Mouse (Mus musculus) olfactory bulb, adult 2 months (tissue): Measurements from ENCODE around the gene Cwc25. TPM values are rescaled to one million over a fixed set of nuclear protein-coding genes. Genes with fewer than 3 reads are reported as not detected.
A peak's percentile ranks its signal among the peaks of the same experiment; 100 is the strongest.
"Not testable (repeated sequence)": the region's sequence is repeated elsewhere in the genome, so short reads cannot be mapped to it uniquely, and the experiment has no call there.

Experiments
- H3K27ac ChIP-seq: fragments of 200-500 bp; 2 replicates; pipeline ENCODE4 v1.5.1; 2012; ENCODE audit warnings: low read depth, low read length; ENCODE audit not compliant: insufficient read depth
- H3K4me1 ChIP-seq: fragments of 200-500 bp; 2 replicates; pipeline ENCODE4 v1.6.1; 2012; ENCODE audit warnings: low read length; ENCODE audit not compliant: control insufficient read depth, insufficient read depth
- H3K4me3 ChIP-seq: fragments of 200-500 bp; 2 replicates; pipeline ENCODE4 v1.5.1; 2012; ENCODE audit warnings: mild to moderate bottlenecking, low read depth, low read length, moderate library complexity; ENCODE audit not compliant: insufficient read depth
- CTCF ChIP-seq: fragments of 200-500 bp; IDR thresholded peaks from 2 replicates; pipeline ENCODE4 v1.5.1; 2012; ENCODE audit warnings: low read depth, mild to moderate bottlenecking, low read length, moderate library complexity; ENCODE audit not compliant: insufficient read depth
- POLR2A ChIP-seq: fragments of 200-500 bp; IDR thresholded peaks from 2 replicates; pipeline ENCODE4 v1.6.1; 2012; ENCODE audit warnings: mild to moderate bottlenecking, low read depth, low read length, moderate library complexity; ENCODE audit not compliant: insufficient read depth
- WGBS: fragments of 180-500 bp; shearing (Covaris S2); methylation state at CpG from one replicate; pipeline ENCODE4 v1.1.7; 2018; 5-methylcytosine and 5-hydroxymethylcytosine counted together
- polyA plus RNA-seq: library from polyadenylated mRNA; stranded (reverse); fragments of >200 nt; gene quantifications from 2 replicates; pipeline ENCODE4 v1.2.4, GENCODE M21; 2012; ENCODE audit warnings: low replicate concordance; ENCODE audit not compliant: missing spikeins, insufficient read depth, insufficient read length

The Cwc25 gene
- polyA plus RNA-seq, 1 experiment = not detected

DNA sequence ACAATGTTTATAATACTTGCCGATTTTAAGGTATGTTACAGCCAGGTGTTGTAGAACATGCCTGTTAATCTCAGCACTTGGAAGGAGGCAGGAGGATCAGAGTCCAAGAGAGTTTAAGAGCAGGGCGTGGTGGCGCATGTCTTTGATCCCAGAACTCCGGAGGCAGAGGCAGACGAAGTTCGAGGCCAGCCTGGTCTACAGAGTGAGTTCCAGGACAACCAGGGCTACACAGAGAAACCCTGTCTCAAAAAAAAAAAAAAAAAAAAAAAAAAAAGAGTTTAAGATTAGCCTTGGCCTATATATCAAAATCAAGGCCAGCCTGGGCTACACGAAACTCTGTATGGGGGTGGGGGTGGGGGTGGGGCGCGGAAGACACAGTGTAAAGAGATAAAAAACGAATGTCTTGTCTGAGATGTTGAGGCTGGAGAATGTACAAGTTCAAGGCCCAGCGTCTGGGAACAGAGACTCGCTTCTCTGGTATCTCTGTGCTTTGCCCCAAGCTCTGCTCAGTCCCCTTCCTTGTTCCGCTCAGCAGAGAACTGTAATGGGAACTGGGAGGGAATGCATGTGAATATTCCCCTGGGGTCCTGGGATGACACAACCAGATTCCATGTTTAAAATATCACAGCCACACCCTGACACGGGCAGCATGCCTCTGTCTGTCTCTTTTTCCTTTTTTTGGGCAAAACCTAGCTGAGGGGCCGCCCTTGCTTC, 31.2 kb upstream of the Cwc25 start:
- 71% methylated on average over 15 of the region's 15 CpGs for WGBS
- TF ChIP-seq CTCF = no peak
- TF ChIP-seq POLR2A = no peak
- Histone ChIP-seq H3K4me1 (peaks cover 15% of the 10 kb centered on the region), H3K27ac (no peak overlapping the region), H3K4me3 (no peak overlapping the region)

DNA sequence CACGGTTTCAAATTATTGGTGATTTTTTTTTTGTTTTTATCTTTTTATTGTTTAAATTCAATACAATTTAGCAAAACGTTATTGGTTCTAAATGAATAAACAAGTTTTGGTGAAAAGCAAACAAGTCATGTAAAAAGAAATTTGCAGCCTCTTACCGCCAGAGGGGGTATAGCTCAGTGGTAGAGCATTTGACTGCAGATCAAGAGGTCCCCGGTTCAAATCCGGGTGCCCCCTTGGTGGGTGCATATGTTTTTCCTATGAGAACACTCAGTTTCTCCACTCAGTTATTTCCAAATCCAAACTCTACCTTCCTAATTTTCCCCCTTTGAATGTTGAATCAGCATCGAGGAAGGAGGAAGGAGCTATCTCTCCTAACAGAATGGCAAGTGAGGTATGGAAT, 30.6 kb upstream of the Cwc25 start:
- peaks cover 14% of the 10 kb centered on the region for H3K4me1 ChIP-seq
- H3K27ac ChIP-seq = no peak overlapping the region
- TF ChIP-seq POLR2A = no peak
- TF ChIP-seq CTCF = no peak
- under 1% methylated on average over 6 of the region's 6 CpGs for WGBS
- H3K4me3 ChIP-seq = no peak overlapping the region

DNA sequence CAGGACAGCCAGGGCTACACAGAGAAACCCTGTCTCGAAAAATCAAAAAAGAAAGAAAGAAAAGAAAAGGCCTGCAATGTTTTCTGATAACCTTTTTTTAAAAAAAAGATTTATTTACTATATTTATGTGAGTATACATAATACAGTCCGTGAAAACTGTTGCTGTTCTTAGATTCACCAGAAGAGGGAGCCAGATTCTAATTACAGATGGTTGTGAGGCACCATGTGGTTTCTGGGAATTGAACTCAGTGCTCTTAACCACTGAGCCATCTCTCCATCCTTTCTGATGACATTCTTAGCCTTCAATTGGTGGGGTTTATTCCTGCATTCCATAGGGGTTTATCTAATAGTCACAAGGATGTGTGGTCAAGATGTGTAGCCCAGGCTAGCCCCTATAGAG, 26.8 kb upstream of the Cwc25 start:
- no peaks in the 10 kb centered on the region for H3K4me1 ChIP-seq
- no peak overlapping the region for H3K27ac ChIP-seq
- no peak for TF ChIP-seq POLR2A
- no peak for TF ChIP-seq CTCF
- H3K4me3 ChIP-seq = no peak overlapping the region
- WGBS = 10% methylated on average over 2 of the region's 2 CpGs

DNA sequence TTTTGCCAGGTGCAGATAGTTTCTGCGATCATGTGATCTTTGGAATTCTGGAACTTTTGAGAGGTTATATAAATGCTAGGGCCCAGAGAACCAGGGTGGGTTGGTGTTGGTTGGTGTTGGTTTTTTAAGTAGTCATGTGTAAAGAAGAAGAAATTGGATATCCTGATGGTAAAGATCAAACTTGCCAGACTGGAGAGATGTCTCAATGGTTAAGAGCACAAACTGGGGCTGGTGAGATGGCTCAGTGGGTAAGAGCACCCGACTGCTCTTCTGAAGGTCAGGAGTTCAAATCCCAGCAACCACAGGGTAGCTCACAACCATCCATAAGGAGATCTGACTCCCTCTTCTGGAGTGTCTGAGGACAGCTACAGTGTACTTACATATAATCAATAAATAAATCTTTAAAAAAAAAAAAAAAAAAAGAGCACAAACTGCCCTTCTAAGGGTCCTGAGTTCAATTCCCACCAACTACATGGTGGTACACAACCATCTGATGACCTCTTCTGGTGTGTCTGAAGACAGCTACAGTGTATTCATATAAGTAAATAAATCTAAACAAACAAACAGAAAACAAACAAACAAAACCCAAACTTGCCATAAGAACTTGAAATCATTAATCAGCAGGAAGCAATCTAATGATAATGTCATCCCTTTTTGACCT, 24.6 kb upstream of the Cwc25 start:
- 77% methylated on average over 2 of the region's 2 CpGs for WGBS
- not testable (repeated sequence) for H3K4me3 ChIP-seq, H3K27ac ChIP-seq, H3K4me1 ChIP-seq

DNA sequence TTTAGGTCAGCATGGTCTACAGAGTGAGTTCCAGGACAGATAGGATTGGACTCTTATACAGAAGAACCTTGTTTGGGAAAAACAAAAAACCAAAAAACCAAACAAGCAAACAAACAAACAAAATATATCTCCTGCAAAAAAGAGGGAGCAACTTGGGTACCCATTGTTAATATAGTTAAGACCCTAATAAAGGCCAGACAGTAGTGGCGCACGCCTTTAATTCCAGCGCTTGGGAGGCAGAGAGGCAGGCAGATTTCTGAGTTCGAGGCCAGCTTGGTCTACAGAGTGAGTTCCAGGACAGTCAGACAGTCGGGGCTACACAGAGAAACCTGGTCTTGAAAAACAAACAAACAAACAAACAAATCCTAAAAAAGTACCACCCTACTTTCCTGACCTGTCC, 23.4 kb upstream of the Cwc25 start:
- TF ChIP-seq POLR2A (no peak), CTCF (no peak)
- Histone ChIP-seq H3K4me1 (no peaks in the 10 kb centered on the region), H3K27ac (no peak overlapping the region), H3K4me3 (no peak overlapping the region)
- WGBS = 87% methylated on average over 5 of the region's 5 CpGs

DNA sequence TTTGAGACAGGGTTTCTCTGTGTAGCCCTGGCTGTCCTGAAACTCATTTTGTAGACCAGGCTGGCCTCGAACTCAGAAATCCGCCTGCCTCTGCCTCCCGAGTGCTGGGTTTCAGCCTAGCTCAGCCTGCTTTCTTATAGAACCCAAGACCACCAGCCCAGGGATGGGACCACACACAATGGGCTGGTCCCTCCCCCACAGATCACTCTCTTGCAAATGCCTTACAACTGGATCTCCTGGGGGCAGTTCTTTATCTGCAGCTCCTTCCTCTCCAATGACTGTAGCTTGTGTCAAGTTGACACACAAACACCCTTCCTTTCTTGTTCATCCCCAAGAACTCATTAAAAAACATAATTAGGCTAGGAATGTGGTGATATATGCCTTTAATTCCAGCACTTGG, 21.6 kb upstream of the Cwc25 start:
- TF ChIP-seq POLR2A = no peak
- no peak for TF ChIP-seq CTCF
- Histone ChIP-seq H3K27ac (no peak overlapping the region), H3K4me1 (no peaks in the 10 kb centered on the region), H3K4me3 (no peak overlapping the region)
- 96% methylated on average over 3 of the region's 3 CpGs for WGBS

DNA sequence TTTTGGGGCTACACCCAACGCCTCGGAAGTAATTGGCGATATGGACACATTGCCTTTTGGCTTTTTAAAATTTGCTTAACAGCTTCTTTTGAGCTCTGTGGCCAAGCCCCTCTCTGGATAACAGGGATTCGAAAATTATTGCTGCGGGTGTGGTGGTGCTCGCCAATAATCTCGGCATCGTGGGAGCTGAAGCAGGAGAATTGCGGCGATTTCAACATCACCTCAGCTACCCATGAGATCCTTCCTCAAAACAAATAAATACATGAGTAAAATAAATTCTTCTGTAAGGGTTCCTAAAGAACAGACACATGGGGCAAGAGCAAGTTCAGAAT, 16.2 kb upstream of the Cwc25 start:
- WGBS = 0% methylated on average over 10 of the region's 10 CpGs

DNA sequence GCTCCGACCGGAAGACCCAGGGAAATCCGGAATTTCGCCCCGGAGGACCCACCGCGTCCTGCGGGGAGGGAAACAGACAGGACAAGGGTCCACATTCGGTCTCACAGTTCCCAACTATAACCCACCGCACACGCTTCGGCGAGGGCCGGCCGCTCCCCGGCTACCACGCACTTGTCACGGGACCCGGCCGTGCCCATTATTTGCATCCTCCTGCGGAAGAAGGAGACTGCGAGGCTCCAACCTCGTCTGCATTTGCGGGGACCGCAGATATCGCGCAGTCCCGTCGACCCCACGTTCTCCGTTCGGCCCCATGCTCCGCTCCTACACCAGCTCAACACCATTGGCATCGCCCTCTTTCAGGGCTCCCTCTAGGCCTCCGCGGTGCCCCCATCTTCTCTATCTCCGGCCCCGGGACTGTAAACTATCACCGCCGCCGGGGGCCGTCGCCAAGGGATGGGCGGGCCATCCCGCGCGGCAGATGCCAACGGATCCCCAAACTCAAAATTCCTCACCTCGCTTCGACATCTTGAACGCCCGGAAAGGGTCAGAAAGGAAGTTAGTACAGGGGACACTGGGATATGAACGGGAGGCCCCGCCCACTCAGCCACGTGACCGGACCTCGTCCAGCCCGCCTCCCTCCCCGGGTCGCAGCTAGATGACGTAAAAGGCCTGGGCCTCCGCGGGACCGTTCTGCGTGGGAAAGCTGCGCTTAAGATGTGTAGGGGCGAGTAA, 15.6 kb upstream of the Cwc25 start, which contains the start of gene Rpl23:
Gene Rpl23, minus strand, starts transcription at position 606 of the 732 bp plus-strand sequence.
- WGBS = under 1% methylated on average over 67 of the region's 67 CpGs

More for the DNA sequence above, 16.2 kb upstream of the Cwc25 start:
- Histone ChIP-seq H3K4me1 (peaks cover 4% of the 10 kb centered on the region), H3K27ac (peak overlapping the region; percentile 73), H3K4me3 (peak overlapping the region; percentile 76)
- no peak for TF ChIP-seq POLR2A
- TF ChIP-seq CTCF = no peak

DNA sequence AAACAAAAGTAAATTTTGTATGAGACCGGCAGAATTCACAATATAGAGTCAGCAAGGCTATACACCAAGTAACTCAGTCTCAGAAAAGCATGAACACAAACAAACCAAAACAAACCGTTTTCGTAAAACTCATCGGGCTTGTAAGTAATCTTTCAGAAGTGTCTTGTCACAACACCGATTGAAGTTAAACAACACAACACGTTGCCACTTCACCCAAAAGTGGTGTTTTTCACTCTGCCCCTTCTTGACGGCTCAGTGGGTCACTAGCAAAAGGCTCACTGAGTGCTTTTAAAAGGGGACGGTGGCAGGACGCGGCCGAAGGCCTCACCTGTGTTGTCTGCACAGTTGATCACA, 15.1 kb upstream of the Cwc25 start:
- WGBS = under 1% methylated on average over 11 of the region's 11 CpGs
- Histone ChIP-seq H3K4me3 (peak overlapping the region; percentile 76), H3K27ac (peak overlapping the region; percentile 71; the same call in 1 of the 2 replicates), H3K4me1 (peaks cover 4% of the 10 kb centered on the region)
- TF ChIP-seq POLR2A (no peak), CTCF (no peak)

More for the DNA sequence above, 15.6 kb upstream of the Cwc25 start, which contains the start of gene Rpl23:
- peak within 1 kb of the TSS; percentile 76 for H3K4me3 ChIP-seq
- peaks cover 4% of the 10 kb centered on the region for H3K4me1 ChIP-seq
- H3K27ac ChIP-seq = peak within 1 kb of the TSS; percentile 73
- TF ChIP-seq CTCF (no peak), POLR2A (peak; percentile 89)
